ENCODE assay signal across 1 mouse cellular context in the genomic region with DNA sequence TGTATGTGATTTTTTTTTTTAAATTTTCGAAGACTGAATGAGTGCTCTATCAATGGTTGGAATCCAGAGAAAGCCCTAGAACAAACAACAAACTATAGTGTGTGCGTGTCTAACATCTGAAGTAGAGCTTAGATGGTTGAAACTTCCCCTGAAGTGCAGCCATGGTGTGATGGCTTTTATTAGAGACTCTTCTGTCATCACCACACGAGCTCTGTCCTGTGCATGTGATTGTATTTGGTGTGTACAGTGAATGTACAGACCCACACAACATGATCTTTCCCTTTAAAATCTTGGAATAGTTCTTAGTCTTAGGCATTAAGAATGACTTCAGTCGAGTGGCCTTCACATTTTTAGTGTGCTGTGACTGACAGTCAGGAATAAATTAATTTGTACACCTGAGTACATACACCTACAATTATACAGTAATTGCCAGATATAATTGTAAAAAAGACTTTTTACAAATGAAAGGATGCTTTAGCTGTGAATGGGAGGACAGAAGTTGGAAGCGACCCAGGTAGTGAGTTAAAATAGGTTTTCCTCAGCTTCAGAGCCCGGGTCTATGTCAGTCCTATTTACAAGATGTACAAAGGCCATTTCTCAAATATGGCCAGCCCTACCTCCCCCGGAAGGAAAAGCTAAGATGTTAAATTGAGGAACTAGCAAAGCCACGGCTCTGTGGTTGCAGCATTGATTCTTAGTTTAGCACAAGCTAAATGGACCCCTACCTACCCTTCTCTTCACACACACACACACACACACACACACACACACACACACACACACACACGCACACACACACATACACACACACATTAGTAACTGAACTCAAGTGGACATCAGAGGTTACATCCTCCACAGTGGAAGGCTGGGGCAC.
TF ChIP-seq lines count a peak whose summit lies in the region.

No protein-coding gene starts in this region.

TF ChIP-seq in CH12.LX, 34 proteins besides CTCF, POLR2A, EP300 and RAD21 (continued from another document):
- TF ChIP-seq HCFC1 (IDR thresholded peaks at IDR 0.05; ENCODE audit: low read depth, low read length), result 0 out of 2 replicates have a peak, but pooled peaks have one; percentile 21
- 0 out of 2 replicates have a peak, but pooled peaks have one; percentile 19 for TF ChIP-seq ZMIZ1 (IDR thresholded peaks at IDR 0.05; ENCODE audit: low read depth, low read length)
- TF ChIP-seq NRF1 (IDR thresholded peaks at IDR 0.05; ENCODE audit: low read depth, low read length), result no peak
- TF ChIP-seq ZKSCAN1 (IDR thresholded peaks at IDR 0.05; ENCODE audit: borderline replicate concordance, low read depth, low read length), result no peak
- peak; percentile 40; the same call in 1 of the 2 replicates for TF ChIP-seq POLR2AphosphoS2 (IDR thresholded peaks at IDR 0.05; ENCODE audit: low read depth, low read length)
- no peak for TF ChIP-seq UBTF (IDR thresholded peaks at IDR 0.05; ENCODE audit: low read depth, low read length)
- no peak for TF ChIP-seq SMC3 (IDR thresholded peaks at IDR 0.05; ENCODE audit: low read depth, low read length)
- TF ChIP-seq GABPA (IDR thresholded peaks at IDR 0.05; ENCODE audit: insufficient replicate concordance, low read depth, low read length), result no peak
- TF ChIP-seq TCF12 (IDR thresholded peaks at IDR 0.05; ENCODE audit: low read depth, low read length), result no peak; the same call in 1 of the 2 replicates
- no peak for TF ChIP-seq MYC (IDR thresholded peaks at IDR 0.05; ENCODE audit: low read depth, low read length)
- no peak for TF ChIP-seq KAT2A (IDR thresholded peaks at IDR 0.05; ENCODE audit: insufficient replicate concordance, low read length)
- TF ChIP-seq MEF2A (IDR thresholded peaks at IDR 0.05; ENCODE audit: borderline replicate concordance, low read depth, low read length), result 0 out of 2 replicates have a peak, but pooled peaks have one; percentile 59
- no peak for TF ChIP-seq ZC3H11A (IDR thresholded peaks at IDR 0.05; ENCODE audit: low read depth, low read length)
- no peak for TF ChIP-seq JUND (conservative IDR thresholded peaks at IDR 0.05; ENCODE audit: low read depth, low read length)
- TF ChIP-seq JUN (IDR thresholded peaks at IDR 0.05; ENCODE audit: insufficient read depth, low read depth, low read length), result no peak
- TF ChIP-seq CHD1 (IDR thresholded peaks at IDR 0.05; ENCODE audit: low read depth, low read length), result peak; percentile 92
- TF ChIP-seq ETS1 (conservative IDR thresholded peaks at IDR 0.05; ENCODE audit: low read depth, low read length), result no peak; the same call in 1 of the 2 replicates
- peak; percentile 55; the same call in 1 of the 2 replicates for TF ChIP-seq ELF1 (IDR thresholded peaks at IDR 0.05; ENCODE audit: low read depth, low read length)
- peak; percentile 8; the same call in 1 of the 2 replicates for TF ChIP-seq BHLHE40 (IDR thresholded peaks at IDR 0.05; ENCODE audit: low read depth, low read length)
- TF ChIP-seq RCOR1 (conservative IDR thresholded peaks at IDR 0.05; ENCODE audit: low read depth, low read length), result no peak
- no peak for TF ChIP-seq CHD2 (IDR thresholded peaks at IDR 0.05; ENCODE audit: low read length)
- peak; percentile 84 for TF ChIP-seq SIN3A (IDR thresholded peaks at IDR 0.05; ENCODE audit: low read length)
- TF ChIP-seq USF2 (conservative IDR thresholded peaks at IDR 0.05; ENCODE audit: low read depth, low read length), result no peak
